Mouse (Mus musculus): ENCODE results near the gene Pdzd3. TPM values are rescaled to one million over a fixed set of nuclear protein-coding genes. Genes with fewer than 3 reads are reported as not detected.

The Pdzd3 gene
- polyA plus RNA-seq, 1 experiment, result 23.6 TPM

GRCm38 (mm10) chr9:44200458-44200857, 50.8 kb downstream of the Pdzd3 start:
- WGBS, result 80% methylated on average over 3 of the region's 3 CpGs
- Histone ChIP-seq H3K27ac (ENCODE audit: insufficient read depth, low read depth, low read length) (no peak overlapping the region), H3K4me1 (ENCODE audit: control insufficient read depth, insufficient read depth, insufficient read length, low read length) (no peaks in the 10 kb centered on the region; the same call in 1 of the 2 replicates), H3K36me3 (ENCODE audit: control insufficient read depth, insufficient read depth, low read length) (peaks cover 24% of the 10 kb centered on the region), H3K4me3 (ENCODE audit: low read depth, low read length) (no peak overlapping the region), H3K27me3 (ENCODE audit: control insufficient read depth, insufficient read depth, low read length) (no peaks in the 10 kb centered on the region)
- TF ChIP-seq POLR2A (IDR thresholded peaks at IDR 0.05; ENCODE audit: low read depth, low read length), result no peak
- TF ChIP-seq CTCF (IDR thresholded peaks at IDR 0.05; ENCODE audit: extremely low read depth, insufficient read length, insufficient replicate concordance, low read depth, low read length), result no peak

GRCm38 (mm10) chr9:44199580-44199979, 51.7 kb downstream of the Pdzd3 start:
- no peak overlapping the region for H3K27ac ChIP-seq (ENCODE audit: insufficient read depth, low read depth, low read length)
- H3K4me1 ChIP-seq (ENCODE audit: control insufficient read depth, insufficient read depth, insufficient read length, low read length), result no peaks in the 10 kb centered on the region; the same call in 1 of the 2 replicates
- TF ChIP-seq CTCF (IDR thresholded peaks at IDR 0.05; ENCODE audit: extremely low read depth, insufficient read length, insufficient replicate concordance, low read depth, low read length) (no peak), POLR2A (IDR thresholded peaks at IDR 0.05; ENCODE audit: low read depth, low read length) (no peak)
- H3K4me3 ChIP-seq (ENCODE audit: low read depth, low read length), result no peak overlapping the region
- no peaks in the 10 kb centered on the region for H3K27me3 ChIP-seq (ENCODE audit: control insufficient read depth, insufficient read depth, low read length)
- peaks cover 24% of the 10 kb centered on the region for H3K36me3 ChIP-seq (ENCODE audit: control insufficient read depth, insufficient read depth, low read length)

- Histone ChIP-seq H3K27ac (ENCODE audit: insufficient read depth, low read depth, low read length) (no peak overlapping the region), H3K4me1 (ENCODE audit: control insufficient read depth, insufficient read depth, insufficient read length, low read length) (peaks cover 1% of the 10 kb centered on the region; the same call in 1 of the 2 replicates), H3K27me3 (ENCODE audit: control insufficient read depth, insufficient read depth, low read length) (no peaks in the 10 kb centered on the region), H3K36me3 (ENCODE audit: control insufficient read depth, insufficient read depth, low read length) (peaks cover 24% of the 10 kb centered on the region), H3K4me3 (ENCODE audit: low read depth, low read length) (no peak overlapping the region)
- no peak for TF ChIP-seq CTCF (IDR thresholded peaks at IDR 0.05; ENCODE audit: extremely low read depth, insufficient read length, insufficient replicate concordance, low read depth, low read length)
- TF ChIP-seq POLR2A (IDR thresholded peaks at IDR 0.05; ENCODE audit: low read depth, low read length), result no peak
- WGBS, result 89% methylated on average over 3 of the region's 3 CpGs
Measured at GRCm38 (mm10) chr9:44199166-44199565, 52.1 kb downstream of the Pdzd3 start.

Other genes starting within 250 kb of the Pdzd3 start
- gene Thy1, start 208.1 kb downstream of the Pdzd3 start, polyA plus RNA-seq (2012; rRNA removed), result 17.0 and 20.7 TPM in 2 replicates
- 12.0 and 17.7 TPM in 2 replicates for gene Usp2, start 184.4 kb downstream of the Pdzd3 start, polyA plus RNA-seq (2012; rRNA removed)
- gene Mfrp, start 149.7 kb downstream of the Pdzd3 start, polyA plus RNA-seq (2012; rRNA removed), result 0.04 TPM in 2 replicates
- gene C1qtnf5, start 144.2 kb downstream of the Pdzd3 start, polyA plus RNA-seq (2012; rRNA removed), result 6.4 and 7.0 TPM in 2 replicates
- not detected in 2 replicates for gene Gm49380, start 138.0 kb downstream of the Pdzd3 start, polyA plus RNA-seq (2012; rRNA removed)
- 16.9 and 26.4 TPM in 2 replicates for gene Rnf26, start 138.0 kb downstream of the Pdzd3 start, polyA plus RNA-seq (2012; rRNA removed)
- 14.2 and 14.3 TPM in 2 replicates for gene Mcam, start 117.0 kb downstream of the Pdzd3 start, polyA plus RNA-seq (2012; rRNA removed)
- 2.9 and 6.9 TPM in 2 replicates for gene Cbl, start 17.4 kb downstream of the Pdzd3 start, polyA plus RNA-seq (2012; rRNA removed)
- not detected in 2 replicates for gene Ccdc153, start 10.8 kb downstream of the Pdzd3 start, polyA plus RNA-seq (2012; rRNA removed)
- gene Nlrx1, start 17.1 kb upstream of the Pdzd3 start, polyA plus RNA-seq (2012; rRNA removed), result 3.1 and 7.5 TPM in 2 replicates
- 1.3 and 2.0 TPM in 2 replicates for gene Abcg4, start 37.1 kb upstream of the Pdzd3 start, polyA plus RNA-seq (2012; rRNA removed)
- gene Hinfp, start 54.2 kb upstream of the Pdzd3 start, polyA plus RNA-seq (2012; rRNA removed), result 20.6 and 20.8 TPM in 2 replicates
- 113 and 257 TPM in 2 replicates for gene C2cd2l, start 68.8 kb upstream of the Pdzd3 start, polyA plus RNA-seq (2012; rRNA removed)
- gene Dpagt1, start 74.5 kb upstream of the Pdzd3 start, polyA plus RNA-seq (2012; rRNA removed), result 27.7 and 47.4 TPM in 2 replicates
- gene H2afx, start 83.2 kb upstream of the Pdzd3 start, polyA plus RNA-seq (2012; rRNA removed), result 180 and 255 TPM in 2 replicates
- 37.0 and 44.0 TPM in 2 replicates for gene Hmbs, start 92.8 kb upstream of the Pdzd3 start, polyA plus RNA-seq (2012; rRNA removed)
- 12.4 and 22.3 TPM in 2 replicates for gene Vps11, start 110.2 kb upstream of the Pdzd3 start, polyA plus RNA-seq (2012; rRNA removed)
- gene Hyou1, start 128.0 kb upstream of the Pdzd3 start, polyA plus RNA-seq (2012; rRNA removed), result 34.3 and 38.3 TPM in 2 replicates
- gene Slc37a4, start 145.4 kb upstream of the Pdzd3 start, polyA plus RNA-seq (2012; rRNA removed), result 27.1 and 54.9 TPM in 2 replicates
- gene Rps25, start 155.7 kb upstream of the Pdzd3 start, polyA plus RNA-seq (2012; rRNA removed), result 40.0 and 48.3 TPM in 2 replicates
- 20.0 and 36.5 TPM in 2 replicates for gene Trappc4, start 156.1 kb upstream of the Pdzd3 start, polyA plus RNA-seq (2012; rRNA removed)
- 17.8 and 21.3 TPM in 2 replicates for gene Ccdc84, start 167.1 kb upstream of the Pdzd3 start, polyA plus RNA-seq (2012; rRNA removed)
- gene Foxr1, start 189.7 kb upstream of the Pdzd3 start, polyA plus RNA-seq (2012; rRNA removed), result not detected in 2 replicates
- gene Upk2, start 203.5 kb upstream of the Pdzd3 start, polyA plus RNA-seq (2012; rRNA removed), result 1.4 TPM in 2 replicates
- 21.8 and 28.1 TPM in 2 replicates for gene Bcl9l, start 231.4 kb upstream of the Pdzd3 start, polyA plus RNA-seq (2012; rRNA removed)

Data from small intestine, adult 2 months (tissue).